Mouse (Mus musculus) CH12.LX (cell line): ENCODE results near the gene Gm20532.

ENCODE experiments used
- CTCF ChIP-seq, 2 experiments: IDR thresholded peaks in 1 of 2; conservative IDR thresholded peaks in 1 of 2; 2 replicates each; pipeline ENCODE4 v1.5.1; 2011 to 2012; ENCODE audit warnings: low read depth in 2 of 2, low read length in 2 of 2, improper control_type of control experiment in 1 of 2, inconsistent platforms in 1 of 2, mild to moderate bottlenecking in 1 of 2, moderate library complexity in 1 of 2
- HCFC1 ChIP-seq: IDR thresholded peaks from 2 replicates; pipeline ENCODE4 v1.6.1; 2012; ENCODE audit warnings: low read depth, mild to moderate bottlenecking, inconsistent platforms, low read length, improper control_type of control experiment
- MAFK ChIP-seq: IDR thresholded peaks from 2 replicates; pipeline ENCODE4 v1.6.1; 2011; ENCODE audit warnings: low read length, improper control_type of control experiment; ENCODE audit not compliant: insufficient replicate concordance
- NRF1 ChIP-seq: IDR thresholded peaks from 2 replicates; pipeline ENCODE4 v1.6.1; 2014; ENCODE audit warnings: low read depth, mild to moderate bottlenecking, inconsistent platforms, low read length, improper control_type of control experiment, moderate library complexity
- POLR2A ChIP-seq: IDR thresholded peaks from 2 replicates; pipeline ENCODE4 v1.6.1; 2011; ENCODE audit warnings: low read depth, mild to moderate bottlenecking, improper control_type of control experiment, low read length
- RCOR1 ChIP-seq: conservative IDR thresholded peaks from 2 replicates; pipeline ENCODE4 v1.6.1; 2012; ENCODE audit warnings: low read depth, mild to moderate bottlenecking, inconsistent platforms, low read length, improper control_type of control experiment
- SMC3 ChIP-seq: IDR thresholded peaks from 2 replicates; pipeline ENCODE4 v1.6.1; 2011; ENCODE audit warnings: low read depth, low read length, improper control_type of control experiment
- USF2 ChIP-seq: conservative IDR thresholded peaks from 2 replicates; pipeline ENCODE4 v1.6.1; 2011; ENCODE audit warnings: low read depth, low read length, improper control_type of control experiment
- ZKSCAN1 ChIP-seq: IDR thresholded peaks from 2 replicates; pipeline ENCODE4 v1.6.1; 2012; ENCODE audit warnings: low read depth, inconsistent platforms, low read length, improper control_type of control experiment, borderline replicate concordance
- ZNF384 ChIP-seq: IDR thresholded peaks from 2 replicates; pipeline ENCODE4 v1.6.1; 2012; ENCODE audit warnings: low read depth, low read length, improper control_type of control experiment, inconsistent platforms

- TF ChIP-seq POLR2A (no peak), RCOR1 (no peak), NRF1 (no peak), USF2 (no peak), CTCF (conservative IDR thresholded peaks at IDR 0.05 in 1 of 2, IDR thresholded peaks at IDR 0.05 in 1 of 2; ENCODE audit: low read depth in 2 of 2, low read length in 2 of 2) (no peak), ZKSCAN1 (no peak), SMC3 (no peak), ZNF384 (no peak), MAFK (no peak), HCFC1 (no peak)
Observed at GRCm38 (mm10) chr2:26580751-26581150, 5.7 kb upstream of the Gm20532 start.
